Mouse (Mus musculus): ENCODE data around the gene Sufu.

DNA sequence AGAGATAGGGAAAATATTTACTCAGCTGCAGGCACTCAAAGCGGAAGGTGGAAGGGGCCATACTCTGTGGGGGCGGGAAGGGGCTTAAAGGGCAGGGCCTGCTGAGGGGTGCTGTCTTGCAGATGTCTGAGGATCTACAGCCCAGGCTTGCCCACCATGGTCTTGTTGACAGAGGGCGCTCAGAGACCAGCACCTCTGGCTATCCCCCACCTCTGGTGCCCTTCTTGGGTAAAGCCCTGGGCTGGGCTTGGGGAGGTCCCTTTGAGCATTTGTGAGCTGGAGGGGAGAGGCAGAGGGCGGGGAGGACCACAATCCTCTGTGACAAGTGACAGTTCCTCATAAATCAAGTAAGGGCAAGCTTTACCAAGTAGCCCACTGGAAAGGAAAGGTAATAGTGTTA, 136.4 kb downstream of the Sufu start:
- TF ChIP-seq GATA1 (IDR thresholded peaks at IDR 0.05; ENCODE audit: borderline replicate concordance, low read length): no peak
- no peak for TF ChIP-seq CTCF (IDR thresholded peaks at IDR 0.05; ENCODE audit: low read depth, low read length)
- no peak for TF ChIP-seq TAL1 (conservative IDR thresholded peaks at IDR 0.05; ENCODE audit: low read depth, low read length)
- TF ChIP-seq GATA2 (IDR thresholded peaks at IDR 0.05; ENCODE audit: borderline replicate concordance, low read depth, low read length): no peak
